Mouse (Mus musculus) megakaryocyte, embryonic 14.5 days (primary cell): ENCODE measurements around the gene Ercc1.

ENCODE experiments used
- FLI1 ChIP-seq: IDR thresholded peaks from 2 replicates; pipeline ENCODE4 v1.6.1; 2012; ENCODE audit warnings: low read length, inconsistent platforms, mixed read lengths
- GATA1 ChIP-seq: IDR thresholded peaks from 3 replicates; pipeline ENCODE4 v1.6.1; 2012; ENCODE audit warnings: mixed read lengths, low read length, inconsistent platforms, borderline replicate concordance

- TF ChIP-seq GATA1 (no peak), FLI1 (no peak)
These were observed 6.0 kb upstream of the Ercc1 start for GRCm38 (mm10) chr7:19338596-19338995.
